Mouse (Mus musculus) heart, postnatal 4 days (tissue): ENCODE measurements around the gene Aplp1. TPM values are rescaled to one million over a fixed set of nuclear protein-coding genes. Genes with fewer than 3 reads are reported as not detected.
A peak's percentile ranks its signal among the peaks of the same experiment; 100 is the strongest.
"Not testable (repeated sequence)": the region's sequence is repeated elsewhere in the genome, so short reads cannot be mapped to it uniquely, and the experiment has no call there.

Source experiments
- DNase-seq: peaks from one replicate; pipeline ENCODE4 v3.0.0; 2021
- total RNA-seq, 2 experiments: library from RNA; stranded (reverse); gene quantifications; 2 replicates each; pipeline ENCODE4 v1.2.3; 2021

Aplp1 gene
- 1 to 10 TPM; 6.0 to 7.4 TPM for total RNA-seq

GRCm38 (mm10) chr7:30444971-30445751 lies at the start of gene Aplp1:
Aplp1 (minus strand) TSS chr7:30445535.
- DNase-seq: peak; percentile 55

GRCm38 (mm10) chr7:30493401-30493931 lies 48.1 kb upstream of the Aplp1 start, which contains the start of gene Prodh2:
Prodh2 (plus strand) TSS chr7:30493622.
- DNase-seq: no peak

- peak; percentile 83 for DNase-seq
These were observed 47.4 kb upstream of the Aplp1 start for GRCm38 (mm10) chr7:30492765-30493164.

- no peak for DNase-seq
These were observed 45.6 kb upstream of the Aplp1 start for GRCm38 (mm10) chr7:30490957-30491307.

GRCm38 (mm10) chr7:30490251-30490956 lies 45.1 kb upstream of the Aplp1 start:
- peak; percentile 46 for DNase-seq

GRCm38 (mm10) chr7:30484250-30484649 lies 38.9 kb upstream of the Aplp1 start:
- peak; percentile 66 for DNase-seq

- peak; percentile 23 for DNase-seq
These were observed 32.4 kb upstream of the Aplp1 start for GRCm38 (mm10) chr7:30477415-30478381.

- not testable (repeated sequence) for DNase-seq
These were observed 30.8 kb upstream of the Aplp1 start for GRCm38 (mm10) chr7:30476136-30476535.

GRCm38 (mm10) chr7:30474999-30475398 lies 29.7 kb upstream of the Aplp1 start:
- DNase-seq: no peak

GRCm38 (mm10) chr7:30472411-30472810 lies 27.1 kb upstream of the Aplp1 start:
- DNase-seq: peak; percentile 52

- DNase-seq: no peak
These were observed 19.5 kb upstream of the Aplp1 start for GRCm38 (mm10) chr7:30464816-30465300.

GRCm38 (mm10) chr7:30463996-30464395 lies 18.7 kb upstream of the Aplp1 start:
- no peak for DNase-seq

- DNase-seq: no peak
These were observed 18.2 kb upstream of the Aplp1 start for GRCm38 (mm10) chr7:30463568-30463967.

GRCm38 (mm10) chr7:30459484-30459883 lies 14.1 kb upstream of the Aplp1 start:
- no peak for DNase-seq

- peak; percentile 19 for DNase-seq
These were observed 12.4 kb upstream of the Aplp1 start, which contains the start of the genes Kirrel2 and Nphs1 for GRCm38 (mm10) chr7:30457629-30458330. Kirrel2 (minus strand) TSS chr7:30457690. Nphs1 (plus strand) TSS chr7:30458315.

GRCm38 (mm10) chr7:30456911-30457628 lies 11.7 kb upstream of the Aplp1 start:
- DNase-seq: peak; percentile 12

GRCm38 (mm10) chr7:30456487-30456886 lies 11.2 kb upstream of the Aplp1 start:
- DNase-seq: no peak

- no peak for DNase-seq
These were observed 8.9 kb upstream of the Aplp1 start for GRCm38 (mm10) chr7:30454259-30454658.

- DNase-seq: no peak
These were observed 8.4 kb upstream of the Aplp1 start for GRCm38 (mm10) chr7:30453766-30454165.

- no peak for DNase-seq
These were observed 8.0 kb upstream of the Aplp1 start for GRCm38 (mm10) chr7:30453327-30453726.

- DNase-seq: no peak
These were observed 4.9 kb upstream of the Aplp1 start for GRCm38 (mm10) chr7:30450241-30450640.
